Mouse (Mus musculus): ENCODE data around the gene Mrps35.

The Mrps35 gene

GRCm38 (mm10) chr6:147030096-147030885 is 12.3 kb upstream of the Mrps35 start:
- DNase-seq (ENCODE audit: low read depth, low spot score): no peak

GRCm38 (mm10) chr6:147032303-147032925 is 10.2 kb upstream of the Mrps35 start, which contains the start of gene Rep15:
TSS of gene Rep15 (plus strand) at chr6:147032584.
- DNase-seq (ENCODE audit: low read depth, low spot score): no peak

GRCm38 (mm10) chr6:147043633-147044032 is 1.1 kb downstream of the Mrps35 start:
- no peak for DNase-seq (ENCODE audit: low read depth, low spot score)

- DNase-seq (ENCODE audit: low read depth, low spot score): no peak
Observed at GRCm38 (mm10) chr6:147049239-147049805, 6.8 kb downstream of the Mrps35 start.

GRCm38 (mm10) chr6:147051666-147052065 is 9.1 kb downstream of the Mrps35 start:
- no peak for DNase-seq (ENCODE audit: low read depth, low spot score)

GRCm38 (mm10) chr6:147052440-147052839 is 9.9 kb downstream of the Mrps35 start:
- DNase-seq (ENCODE audit: low read depth, low spot score): no peak

- no peak for DNase-seq (ENCODE audit: low read depth, low spot score)
Observed at GRCm38 (mm10) chr6:147053785-147054646, 11.5 kb downstream of the Mrps35 start.

GRCm38 (mm10) chr6:147055374-147055977 is 12.9 kb downstream of the Mrps35 start:
- DNase-seq (ENCODE audit: low read depth, low spot score): no peak

GRCm38 (mm10) chr6:147059326-147059725 is 16.8 kb downstream of the Mrps35 start:
- no peak for DNase-seq (ENCODE audit: low read depth, low spot score)

- DNase-seq (ENCODE audit: low read depth, low spot score): no peak
Observed at GRCm38 (mm10) chr6:147061630-147062029, 19.1 kb downstream of the Mrps35 start.

GRCm38 (mm10) chr6:147062034-147062433 is 19.5 kb downstream of the Mrps35 start:
- no peak for DNase-seq (ENCODE audit: low read depth, low spot score)

GRCm38 (mm10) chr6:147062694-147063093 is 20.1 kb downstream of the Mrps35 start:
- DNase-seq (ENCODE audit: low read depth, low spot score): no peak

- no peak for DNase-seq (ENCODE audit: low read depth, low spot score)
Observed at GRCm38 (mm10) chr6:147064226-147064943, 21.8 kb downstream of the Mrps35 start.

- no peak for DNase-seq (ENCODE audit: low read depth, low spot score)
Observed at GRCm38 (mm10) chr6:147064944-147065261, 22.3 kb downstream of the Mrps35 start.

- no peak for DNase-seq (ENCODE audit: low read depth, low spot score)
Observed at GRCm38 (mm10) chr6:147075808-147076387, 33.3 kb downstream of the Mrps35 start.

- DNase-seq (ENCODE audit: low read depth, low spot score): no peak
Observed at GRCm38 (mm10) chr6:147076878-147077277, 34.3 kb downstream of the Mrps35 start.

GRCm38 (mm10) chr6:147079919-147080318 is 37.4 kb downstream of the Mrps35 start:
- no peak for DNase-seq (ENCODE audit: low read depth, low spot score)

- DNase-seq (ENCODE audit: low read depth, low spot score): no peak
Observed at GRCm38 (mm10) chr6:147085398-147086040, 43.0 kb downstream of the Mrps35 start.

- peak; percentile 46 for DNase-seq (ENCODE audit: low read depth, low spot score)
Observed at GRCm38 (mm10) chr6:147086594-147087225, 44.1 kb downstream of the Mrps35 start, which contains the start of gene Mansc4. TSS of gene Mansc4 (minus strand) at chr6:147087032.

Data from forelimb bud, embryonic 11.5 days (tissue).